Mouse (Mus musculus) testis, postnatal 10 days (tissue): ENCODE data around the gene Rhno1.

Experiments
- DNase-seq: peaks from one replicate; pipeline ENCODE4 v3.0.0; 2021; ENCODE audit warnings: low spot score

The Rhno1 gene

DNA sequence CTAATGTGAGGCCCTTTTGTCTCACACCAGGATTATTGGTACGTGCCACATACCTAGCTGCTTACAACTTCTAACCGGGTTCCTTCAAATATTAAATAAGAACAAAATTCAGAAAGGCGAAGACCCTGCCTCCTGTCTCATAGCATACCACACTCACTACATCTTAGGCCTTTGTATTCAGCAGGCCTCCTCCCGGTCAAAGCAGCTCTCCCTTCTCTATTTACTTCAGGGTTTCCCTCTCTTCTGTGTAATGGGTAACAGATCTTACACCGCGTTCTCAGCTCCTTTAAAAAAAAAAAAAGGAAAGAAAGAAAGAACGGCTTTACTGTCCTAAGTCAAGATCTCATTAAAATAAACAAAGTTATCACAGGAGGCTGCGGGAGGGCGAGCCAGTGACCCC is 810 bp downstream of the Rhno1 start:
- no peak for DNase-seq

DNA sequence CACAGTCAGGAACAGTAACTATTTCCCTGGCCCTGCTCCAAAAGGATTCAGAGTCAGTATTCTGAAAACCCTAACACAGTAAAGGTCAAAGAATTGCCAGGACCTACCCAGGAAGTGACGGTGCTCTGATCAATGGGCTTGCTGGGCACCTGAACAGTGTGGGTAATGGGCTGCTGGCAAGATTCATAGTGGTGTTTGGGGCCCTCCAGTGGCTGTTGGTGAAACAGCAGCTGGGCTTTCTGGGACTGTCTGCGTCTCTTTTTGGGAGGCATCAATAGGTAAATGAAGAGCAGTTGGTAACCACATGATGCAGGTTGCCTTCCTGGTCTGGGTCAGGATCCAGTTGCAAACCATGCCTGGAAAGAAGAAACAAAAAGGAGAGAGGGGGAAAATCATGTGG is 3.7 kb downstream of the Rhno1 start:
- peak; percentile 79 for DNase-seq

DNA sequence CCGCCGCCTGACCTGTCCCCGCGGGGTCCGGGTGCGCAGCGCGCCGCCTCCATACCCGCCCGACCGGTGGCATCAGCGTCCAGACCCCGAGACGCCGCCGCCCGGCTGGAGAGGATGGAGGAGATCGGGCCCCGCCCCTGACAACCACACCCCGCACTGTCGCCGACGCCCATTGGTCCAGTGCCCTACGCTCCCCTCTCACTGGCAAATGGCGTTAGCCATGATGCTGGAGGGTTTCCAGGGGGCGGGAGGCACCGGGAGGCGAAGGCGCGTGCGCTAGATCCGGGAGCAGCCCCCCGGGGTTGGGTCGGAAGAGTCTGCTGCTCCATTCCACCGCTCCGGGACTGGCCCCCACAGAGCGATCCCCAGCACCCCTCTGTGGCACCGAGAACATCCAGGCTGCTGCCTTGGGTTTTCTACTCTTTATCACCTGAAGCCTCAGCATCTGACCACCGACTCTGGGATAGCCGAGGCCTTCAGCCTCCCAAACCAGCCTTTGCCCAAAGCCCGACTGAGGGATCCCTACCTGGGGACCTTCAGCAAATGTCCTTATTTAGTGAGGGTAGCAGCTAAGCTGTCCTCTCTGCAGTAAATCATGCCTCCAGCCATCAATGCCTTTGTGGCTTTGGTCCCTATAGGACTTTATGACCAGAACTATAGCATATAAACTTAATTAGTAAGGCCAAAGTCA is 6.8 kb downstream of the Rhno1 start, which contains the start of gene Tulp3:
Gene Tulp3, minus strand, starts transcription at position 126 of the 691 bp plus-strand sequence.
- peak; percentile 99 for DNase-seq

DNA sequence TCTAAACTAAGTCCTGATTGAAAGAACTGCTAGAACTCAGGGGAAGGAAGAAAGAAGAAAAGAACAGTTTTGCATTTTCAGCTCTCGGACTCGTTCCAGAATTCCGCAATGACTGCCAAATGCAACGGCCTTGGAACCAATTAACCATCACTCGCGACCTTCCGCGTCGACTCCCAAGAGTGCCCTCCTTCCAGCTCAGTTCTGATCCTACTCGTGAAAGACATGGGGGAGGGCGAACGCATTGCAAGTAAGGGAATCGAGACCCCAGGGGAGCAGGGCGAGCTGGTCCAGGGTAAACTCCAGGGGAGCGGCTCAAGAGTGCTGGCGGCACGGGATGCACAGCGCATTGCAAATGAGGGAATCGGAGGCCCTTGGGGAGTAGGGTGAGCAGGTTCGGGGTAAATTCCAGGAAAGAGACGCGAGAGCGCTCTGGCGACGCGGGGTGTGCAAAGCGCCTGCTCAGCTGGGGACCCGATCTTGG is 7.5 kb downstream of the Rhno1 start:
- peak; percentile 66 for DNase-seq

DNA sequence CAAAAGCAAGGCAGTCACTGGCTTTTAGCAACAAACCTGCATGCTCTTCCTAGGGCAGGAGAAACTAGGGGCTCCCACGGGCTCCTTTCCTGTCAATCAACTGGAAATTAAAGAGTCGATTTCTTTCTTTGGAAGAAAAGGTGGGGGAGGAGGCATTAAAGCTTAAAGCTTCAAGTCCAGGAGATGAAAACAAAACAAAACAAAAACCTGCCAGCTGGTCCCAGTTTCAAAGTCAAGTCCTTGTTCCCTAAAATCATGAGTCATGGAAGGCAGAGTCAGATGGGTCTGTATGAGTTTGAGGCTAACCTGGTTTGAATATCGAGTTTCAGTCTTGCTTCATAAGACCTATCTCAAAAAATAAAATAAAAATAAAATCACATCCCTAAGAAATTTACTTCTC is 8.6 kb downstream of the Rhno1 start:
- DNase-seq, result no peak

DNA sequence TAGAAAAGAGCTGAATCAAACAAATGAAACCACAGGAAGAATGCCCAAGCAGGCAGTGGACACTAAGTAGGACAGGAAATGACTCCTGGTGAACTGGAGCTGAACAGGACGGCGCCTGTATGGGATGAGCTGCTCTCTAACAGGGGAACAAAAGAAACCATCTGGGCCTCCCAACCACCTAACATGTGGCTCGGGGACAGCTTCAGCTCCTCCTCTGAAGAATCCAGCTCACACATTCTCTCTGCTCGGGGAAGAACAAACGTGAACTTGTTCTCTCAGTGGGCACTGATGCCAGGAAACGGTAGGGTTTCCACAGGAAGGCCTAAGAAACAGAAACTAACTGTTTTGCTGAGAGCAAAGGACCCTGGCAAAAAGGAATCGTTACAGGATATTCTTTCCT is 13.0 kb downstream of the Rhno1 start:
- no peak for DNase-seq

DNA sequence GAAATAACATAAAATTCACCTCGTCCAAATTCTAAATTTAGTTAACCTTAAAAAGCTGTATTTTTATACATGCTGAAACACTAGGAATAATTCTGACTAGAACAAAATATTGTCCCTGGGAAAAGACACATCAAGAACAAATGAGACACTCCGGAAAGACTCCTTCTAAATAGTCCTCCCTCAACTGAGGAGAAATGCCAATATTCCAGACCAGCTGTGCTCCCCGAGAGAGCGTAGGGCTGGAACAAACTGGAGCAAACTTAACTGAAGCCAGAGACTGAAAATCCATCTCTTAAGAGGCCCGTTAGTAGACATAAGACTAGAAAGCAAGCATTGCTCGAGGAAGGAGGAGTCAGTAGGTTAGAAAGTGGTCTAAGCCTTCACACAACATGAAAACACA is 15.9 kb downstream of the Rhno1 start:
- DNase-seq, result no peak

DNA sequence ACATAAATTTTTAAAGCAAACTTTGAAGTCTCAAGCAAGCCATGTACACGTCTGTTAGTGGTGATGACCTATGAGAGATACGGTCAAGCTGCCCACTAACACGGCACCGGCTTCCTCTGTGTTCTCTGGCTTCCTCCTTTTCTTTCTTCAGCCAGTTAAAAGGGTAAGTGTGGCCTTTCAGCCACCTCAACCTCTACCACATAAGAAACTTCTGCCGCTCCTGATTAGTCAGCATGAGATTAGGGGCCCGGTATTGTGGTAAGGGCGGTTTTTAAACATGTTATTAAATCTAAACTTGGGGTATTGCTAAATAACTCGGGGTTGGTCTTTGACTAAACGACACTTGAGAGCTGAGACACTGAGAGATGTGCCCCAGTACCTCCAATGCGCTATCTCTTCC is 17.1 kb downstream of the Rhno1 start:
- no peak for DNase-seq

DNA sequence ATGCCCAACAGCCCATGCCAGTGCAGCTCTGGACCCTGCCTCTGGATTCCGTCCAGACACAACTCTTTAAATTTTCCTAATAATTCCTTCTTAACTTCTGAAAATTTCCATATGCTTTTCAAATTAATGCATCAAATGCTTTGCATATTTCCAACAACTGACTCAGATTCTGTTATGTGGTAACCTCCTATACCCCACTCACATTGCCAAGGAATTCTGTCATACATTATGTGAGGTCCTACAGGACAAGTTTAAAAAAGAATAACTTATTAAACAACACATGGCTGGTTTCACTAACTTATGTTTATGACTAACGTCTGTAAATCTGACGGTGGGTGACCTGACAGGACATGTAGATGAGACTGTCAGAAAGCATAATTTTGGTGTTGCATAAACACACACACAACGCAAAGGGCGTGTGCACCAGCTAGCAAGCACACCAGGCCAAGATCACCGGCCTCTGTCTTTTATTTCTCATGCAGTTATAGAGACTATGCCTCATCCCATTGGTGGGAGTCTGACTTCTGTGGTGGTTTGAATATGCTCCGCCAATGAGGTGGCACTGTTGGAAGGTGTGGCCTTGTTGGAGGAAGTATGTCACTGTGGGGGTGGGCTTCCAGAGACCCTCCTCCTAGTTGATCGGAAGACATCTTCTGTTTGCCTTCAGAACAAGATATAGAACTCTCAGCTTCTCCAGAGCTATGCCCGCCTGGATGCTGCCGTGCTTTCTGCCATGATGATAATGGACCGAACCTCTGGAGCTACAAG is 20.6 kb downstream of the Rhno1 start:
- no peak for DNase-seq

DNA sequence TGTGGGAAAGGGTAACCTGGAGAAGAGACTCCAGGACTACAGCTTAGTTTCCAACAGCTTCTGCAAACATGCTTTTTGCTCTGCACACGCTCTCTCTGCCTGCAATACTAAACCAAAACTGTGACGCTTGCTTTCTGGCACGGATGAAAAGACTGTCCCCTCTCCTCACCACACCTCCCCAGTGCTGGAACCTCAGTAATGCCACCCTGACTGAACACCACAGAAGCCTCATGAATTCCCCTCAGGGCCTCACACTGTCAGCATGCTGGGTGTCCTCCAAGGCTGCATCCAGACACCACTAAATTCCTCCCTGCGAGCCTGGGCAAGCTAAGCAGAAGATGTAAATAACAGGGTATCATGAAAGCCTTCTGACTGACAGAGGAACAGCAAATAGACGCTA is 23.8 kb downstream of the Rhno1 start:
- no peak for DNase-seq

DNA sequence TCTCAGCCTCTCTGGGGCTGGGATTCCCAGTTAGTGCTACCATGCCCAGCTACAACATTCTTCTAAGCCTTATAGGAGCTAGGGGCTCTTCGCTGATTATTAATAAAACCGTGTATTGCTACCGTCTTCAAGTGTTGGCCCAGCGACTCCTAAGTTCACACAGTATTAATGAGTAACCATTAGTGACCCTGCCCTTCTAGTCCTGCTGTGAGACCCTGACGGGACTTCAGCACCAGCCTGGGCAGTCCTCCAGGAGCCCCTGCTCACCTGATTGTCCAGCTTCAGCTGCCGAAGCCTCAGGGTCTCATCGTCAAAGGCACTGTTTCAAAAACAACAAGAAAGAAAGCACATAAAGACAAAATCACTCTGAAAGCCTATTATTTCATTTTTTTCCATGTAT is 25.2 kb downstream of the Rhno1 start:
- no peak for DNase-seq

DNA sequence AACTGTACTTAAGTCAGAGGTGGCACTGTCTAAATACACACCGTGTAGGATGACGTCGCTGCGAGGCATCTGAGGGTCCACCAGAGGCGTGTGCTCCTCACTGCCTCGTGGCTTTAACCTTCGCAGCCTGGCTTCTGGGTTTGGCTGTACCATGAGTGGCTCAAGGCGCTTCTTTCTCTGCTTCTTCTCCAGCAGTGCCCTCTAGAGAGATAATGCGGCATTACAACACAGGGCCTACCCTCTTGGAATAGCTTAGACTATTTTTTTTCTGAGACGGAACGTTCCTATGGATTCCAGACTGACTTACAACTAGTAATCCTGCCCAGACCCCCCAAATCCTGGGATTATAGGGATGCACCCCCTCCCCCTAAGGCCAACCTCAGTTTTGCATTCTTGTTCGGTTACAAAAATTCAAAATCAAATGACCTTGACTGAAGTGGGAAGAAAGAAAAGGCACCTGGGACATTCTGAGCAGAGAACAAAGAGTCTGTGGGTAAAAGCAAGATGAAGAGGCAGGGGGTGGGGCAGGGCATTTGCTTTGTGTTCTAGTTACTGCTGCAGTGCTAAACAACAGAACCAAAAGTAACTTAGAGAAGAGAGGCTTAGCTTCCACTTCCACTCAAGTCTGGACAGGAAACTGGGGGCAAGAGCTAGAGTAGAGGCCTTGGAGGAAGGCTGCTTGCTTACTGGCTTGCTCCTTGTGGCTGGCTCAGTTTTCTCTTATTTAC is 28.1 kb downstream of the Rhno1 start:
- DNase-seq, result peak; percentile 88

DNA sequence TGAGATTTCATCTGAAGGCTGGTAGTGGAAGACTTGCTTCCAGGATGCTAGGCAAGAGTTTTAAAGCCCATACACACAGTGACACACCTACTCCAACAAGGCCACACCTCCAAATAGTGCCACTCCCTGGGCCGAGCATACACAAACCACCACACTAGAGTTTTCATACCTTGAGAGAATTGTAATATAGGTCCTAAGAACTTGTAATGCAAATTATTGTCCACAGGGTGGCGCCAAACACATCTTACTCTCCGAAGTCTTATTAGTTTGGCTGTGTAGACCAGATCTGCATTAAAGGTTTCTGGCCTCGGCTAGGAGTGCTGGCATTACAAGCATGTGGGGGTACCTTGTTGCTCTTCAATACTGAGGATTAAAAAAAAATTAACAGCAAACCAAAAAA is 44.4 kb downstream of the Rhno1 start:
- peak; percentile 60 for DNase-seq

DNA sequence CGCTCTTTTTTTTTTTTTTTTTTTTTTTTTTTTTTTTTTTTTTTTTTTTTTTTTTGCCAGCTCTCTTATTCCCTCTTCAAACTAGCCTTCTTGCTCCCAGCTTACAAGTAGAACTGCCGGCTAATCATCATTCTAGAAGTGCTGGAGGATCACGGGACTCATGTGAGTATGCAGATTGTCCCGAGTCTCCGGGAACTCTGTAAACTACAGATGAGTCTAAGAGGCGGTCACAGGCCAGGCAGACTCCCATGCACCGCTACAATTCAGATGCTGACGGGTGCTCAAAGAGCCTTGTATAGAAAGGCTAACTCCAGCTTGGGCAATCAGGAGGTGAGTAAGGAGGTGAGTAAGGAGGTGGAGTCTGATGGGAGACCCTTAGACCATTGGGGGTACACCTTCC is 47.1 kb downstream of the Rhno1 start:
- DNase-seq, result no peak

DNA sequence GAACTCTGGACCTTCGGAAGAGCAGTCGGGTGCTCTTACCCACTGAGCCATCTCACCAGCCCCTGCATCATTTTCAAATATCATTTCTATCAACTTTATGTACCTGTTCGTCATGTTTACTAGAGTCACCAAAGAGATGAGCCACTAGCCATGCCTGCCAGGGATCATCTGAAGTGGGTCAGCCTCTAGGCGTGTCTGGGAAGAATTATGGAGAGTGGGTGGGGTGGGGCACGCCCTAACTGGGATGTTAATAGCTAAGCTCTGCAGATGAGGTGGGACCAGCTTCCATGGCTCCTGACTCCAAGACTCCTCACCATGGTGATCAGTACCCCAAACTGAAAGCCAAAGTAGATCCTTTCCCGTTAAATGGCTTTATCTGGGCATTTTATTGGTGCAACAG is 47.9 kb downstream of the Rhno1 start:
- no peak for DNase-seq

DNA sequence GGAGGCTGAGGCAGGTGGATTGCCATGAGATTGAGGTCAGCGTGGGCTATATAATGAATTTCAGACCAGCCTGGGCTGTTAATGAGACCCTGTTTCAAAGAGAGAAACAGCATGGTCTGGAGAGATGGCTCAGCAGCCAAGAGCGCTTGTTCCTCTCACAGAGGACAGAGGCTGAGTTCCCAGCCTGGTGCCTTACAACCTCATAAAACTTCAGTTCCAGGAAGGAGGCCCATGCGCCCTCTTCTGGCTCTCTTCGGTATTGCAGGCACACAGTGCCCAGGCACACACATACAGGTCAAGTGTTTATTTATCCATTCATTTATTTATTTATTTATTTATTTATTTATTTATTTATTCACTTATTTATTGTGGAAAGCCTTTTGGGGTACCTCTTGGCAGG is 54.4 kb downstream of the Rhno1 start:
- peak; percentile 81 for DNase-seq
